Mouse (Mus musculus) small intestine, adult 2 months (tissue): ENCODE measurements at regions not wholly inside any gene's neighbourhood (a gene's known extent, or its start where the extent isn't known, plus 50 kb on each side); places are given as distances from the start of the nearest gene placed in this dataset.

Experiments used
- CTCF ChIP-seq: fragments of 200-500 bp; IDR thresholded peaks from 2 replicates; pipeline ENCODE4 v1.5.1; 2012; ENCODE audit warnings: low read depth, mild to moderate bottlenecking, control low read depth, inconsistent platforms, low read length, moderate library complexity, mixed read lengths; ENCODE audit not compliant: insufficient replicate concordance, insufficient read length; ENCODE audit errors: extremely low read depth
- POLR2A ChIP-seq: fragments of 200-500 bp; IDR thresholded peaks from 2 replicates; pipeline ENCODE4 v1.6.1; 2012; ENCODE audit warnings: low read depth, mild to moderate bottlenecking, control low read depth, inconsistent platforms, low read length, moderate library complexity

GRCm38 (mm10) chr4:142641069-142641468, 401.9 kb upstream of the Kazn start:
- TF ChIP-seq CTCF, result no peak
- no peak for TF ChIP-seq POLR2A
